Mouse (Mus musculus) heart, embryonic 12.5 days (tissue): Measurements from ENCODE around the gene Il1rap. TPM values are rescaled to one million over a fixed set of nuclear protein-coding genes. Genes with fewer than 3 reads are reported as not detected.

ENCODE experiments used
- ATAC-seq: fragments of 200-750 bp; cut with Nextera tagmentation; 2 replicates; pipeline ENCODE4 v1.8.0; 2017; ENCODE audit warnings: moderate TSS enrichment, moderate library complexity; ENCODE audit not compliant: insufficient number of reproducible peaks, low FRiP score
- H3K27ac ChIP-seq: fragments of 300-500 bp; sonication (generic); 2 replicates; pipeline ENCODE4 v1.5.1; 2016; ENCODE audit warnings: mild to moderate bottlenecking, moderate library complexity; ENCODE audit not compliant: poor library complexity, severe bottlenecking
- H3K27me3 ChIP-seq: fragments of 300-500 bp; sonication (generic); replicated peaks from 2 replicates; pipeline ENCODE4 v1.6.1; 2016; ENCODE audit warnings: mild to moderate bottlenecking, moderate library complexity
- H3K36me3 ChIP-seq: fragments of 300-500 bp; sonication (generic); 2 replicates; pipeline ENCODE4 v1.6.1; 2016; ENCODE audit warnings: mild to moderate bottlenecking, moderate library complexity
- H3K4me1 ChIP-seq: fragments of 300-500 bp; sonication (generic); replicated peaks from 2 replicates; pipeline ENCODE4 v1.6.1; 2016; ENCODE audit warnings: mild to moderate bottlenecking
- H3K4me2 ChIP-seq: fragments of 300-500 bp; sonication (generic); 2 replicates; pipeline ENCODE4 v1.6.1; 2016; ENCODE audit warnings: mild to moderate bottlenecking, moderate library complexity
- H3K4me3 ChIP-seq: fragments of 300-500 bp; sonication (generic); 2 replicates; pipeline ENCODE4 v1.5.1; 2016; ENCODE audit warnings: mild to moderate bottlenecking
- H3K9ac ChIP-seq: fragments of 300-500 bp; sonication (generic); 2 replicates; pipeline ENCODE4 v1.6.1; 2016; ENCODE audit warnings: mild to moderate bottlenecking, moderate library complexity
- H3K9me3 ChIP-seq: fragments of 300-500 bp; sonication (generic); replicated peaks from 2 replicates; pipeline ENCODE4 v1.6.1; 2016; ENCODE audit warnings: mild to moderate bottlenecking, moderate library complexity
- WGBS: fragments of 180-500 bp; shearing (Covaris S2); methylation state at CpG from one replicate; pipeline ENCODE4 v1.1.7; 2016; 5-methylcytosine and 5-hydroxymethylcytosine counted together
- polyA plus RNA-seq: library from polyadenylated mRNA; unstranded; fragments of >200 nt; fragmentation: Nextera tagmentation; extraction: Ambion mirVana; gene quantifications from 2 replicates; pipeline ENCODE4 v1.2.1, GENCODE M21; 2016

The Il1rap gene
- polyA plus RNA-seq, 1 experiment from 2014 or later, result 9.4 TPM

- no peaks in the 10 kb centered on the region for H3K36me3 ChIP-seq
- no peak overlapping the region for H3K27ac ChIP-seq
- no peak overlapping the region for H3K9ac ChIP-seq
- H3K4me3 ChIP-seq, result no peak overlapping the region
- H3K27me3 ChIP-seq, result no peaks in the 10 kb centered on the region
- H3K9me3 ChIP-seq, result 0 out of 2 replicates have a peak, but pooled peaks cover 4% of the 10 kb centered on the region
- no peak overlapping the region for H3K4me2 ChIP-seq
- H3K4me1 ChIP-seq, result no peaks in the 10 kb centered on the region
- 73% methylated on average over 2 of the region's 2 CpGs for WGBS
- ATAC-seq, result no peak
Measured at GRCm38 (mm10) chr16:26689771-26690170, 108.3 kb downstream of the Il1rap start.

DNA sequence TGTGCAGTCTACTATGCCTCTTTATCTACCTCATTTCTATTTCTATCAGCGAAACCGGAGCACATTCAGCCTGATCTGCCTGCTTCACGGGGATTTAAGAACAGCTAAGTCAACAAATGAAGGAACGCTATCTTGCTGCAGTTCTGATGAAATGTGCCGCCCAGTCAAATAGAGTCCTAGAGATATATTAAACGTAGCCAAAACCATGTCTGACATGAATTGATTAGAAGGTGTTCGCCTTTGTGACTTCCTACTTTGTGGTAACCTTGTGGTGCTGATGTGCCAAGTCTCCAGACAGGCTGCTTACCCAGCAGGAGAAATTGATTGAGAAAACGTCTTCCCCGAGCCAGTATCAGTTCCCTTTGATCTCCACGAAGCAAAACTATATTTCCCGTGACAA is 109.8 kb downstream of the Il1rap start:
- no peaks in the 10 kb centered on the region for H3K36me3 ChIP-seq
- H3K4me1 ChIP-seq, result no peaks in the 10 kb centered on the region
- no peaks in the 10 kb centered on the region for H3K27me3 ChIP-seq
- no peak overlapping the region for H3K4me2 ChIP-seq
- no peak overlapping the region for H3K9ac ChIP-seq
- 0 out of 2 replicates have a peak, but pooled peaks cover 4% of the 10 kb centered on the region for H3K9me3 ChIP-seq
- 59% methylated on average over 11 of the region's 11 CpGs for WGBS
- no peak overlapping the region for H3K27ac ChIP-seq
- H3K4me3 ChIP-seq, result no peak overlapping the region
- ATAC-seq, result no peak

DNA sequence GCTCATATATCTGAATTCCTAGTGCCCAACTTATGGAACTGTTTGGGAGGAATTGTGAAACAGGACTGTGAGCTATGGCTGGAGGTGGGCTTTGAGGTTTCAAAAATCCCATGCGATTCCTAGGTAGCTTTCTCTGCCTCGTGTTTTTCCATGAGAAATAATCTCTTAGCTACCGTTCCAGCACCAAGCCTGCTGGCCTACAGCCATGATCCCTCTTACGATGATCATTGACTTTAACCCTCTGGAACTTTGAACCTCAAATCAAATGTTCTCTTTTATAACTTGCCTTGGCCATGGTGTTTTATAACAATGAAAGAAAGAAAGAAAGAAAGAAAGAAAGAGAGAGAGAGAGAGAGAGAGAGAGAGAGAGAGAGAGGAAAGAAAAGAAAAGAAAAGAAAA is 116.6 kb downstream of the Il1rap start:
- WGBS, result 78% methylated on average over 4 of the region's 4 CpGs
- Histone ChIP-seq H3K9ac (no peak overlapping the region), H3K27me3 (no peaks in the 10 kb centered on the region), H3K4me3 (no peak overlapping the region), H3K27ac (no peak overlapping the region), H3K36me3 (no peaks in the 10 kb centered on the region), H3K4me2 (no peak overlapping the region), H3K9me3 (no peaks in the 10 kb centered on the region), H3K4me1 (no peaks in the 10 kb centered on the region)
- no peak for ATAC-seq

DNA sequence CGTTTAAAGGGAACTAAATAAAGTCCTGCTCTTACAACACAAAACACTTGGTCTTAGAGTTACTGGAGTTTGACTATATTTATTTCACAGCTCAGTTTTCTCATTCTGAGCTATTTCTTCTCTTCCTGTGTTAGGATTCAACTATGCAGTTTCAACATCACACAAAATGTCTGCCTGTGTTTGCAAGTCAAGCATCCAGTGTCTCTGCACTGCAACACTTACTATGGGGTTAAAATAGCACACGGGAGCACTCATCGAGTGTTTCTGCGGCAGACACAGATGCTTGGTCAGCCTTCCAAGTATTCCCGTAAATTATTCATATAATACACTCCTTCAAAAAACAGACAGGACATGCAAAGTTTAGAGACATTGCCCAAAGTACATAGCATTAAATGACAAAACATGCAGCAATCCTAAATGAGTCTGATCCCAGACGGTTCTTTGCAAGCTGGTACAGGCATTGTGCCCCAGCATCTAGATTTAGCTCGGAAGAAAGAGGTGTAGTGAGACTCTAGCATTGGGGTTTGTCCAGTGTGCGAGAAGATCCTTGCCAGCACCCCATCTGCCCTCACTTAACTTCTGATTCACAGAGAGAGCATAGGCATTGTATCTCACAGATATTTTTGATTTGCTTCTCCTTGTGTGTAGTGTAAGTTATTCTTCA is 119.1 kb downstream of the Il1rap start:
- no peaks in the 10 kb centered on the region for H3K27me3 ChIP-seq
- H3K9ac ChIP-seq, result no peak overlapping the region
- no peak overlapping the region for H3K27ac ChIP-seq
- no peak for ATAC-seq
- no peaks in the 10 kb centered on the region for H3K9me3 ChIP-seq
- no peaks in the 10 kb centered on the region for H3K36me3 ChIP-seq
- H3K4me3 ChIP-seq, result no peak overlapping the region
- no peak overlapping the region for H3K4me2 ChIP-seq
- WGBS, result 76% methylated on average over 8 of the region's 8 CpGs
- no peaks in the 10 kb centered on the region for H3K4me1 ChIP-seq

DNA sequence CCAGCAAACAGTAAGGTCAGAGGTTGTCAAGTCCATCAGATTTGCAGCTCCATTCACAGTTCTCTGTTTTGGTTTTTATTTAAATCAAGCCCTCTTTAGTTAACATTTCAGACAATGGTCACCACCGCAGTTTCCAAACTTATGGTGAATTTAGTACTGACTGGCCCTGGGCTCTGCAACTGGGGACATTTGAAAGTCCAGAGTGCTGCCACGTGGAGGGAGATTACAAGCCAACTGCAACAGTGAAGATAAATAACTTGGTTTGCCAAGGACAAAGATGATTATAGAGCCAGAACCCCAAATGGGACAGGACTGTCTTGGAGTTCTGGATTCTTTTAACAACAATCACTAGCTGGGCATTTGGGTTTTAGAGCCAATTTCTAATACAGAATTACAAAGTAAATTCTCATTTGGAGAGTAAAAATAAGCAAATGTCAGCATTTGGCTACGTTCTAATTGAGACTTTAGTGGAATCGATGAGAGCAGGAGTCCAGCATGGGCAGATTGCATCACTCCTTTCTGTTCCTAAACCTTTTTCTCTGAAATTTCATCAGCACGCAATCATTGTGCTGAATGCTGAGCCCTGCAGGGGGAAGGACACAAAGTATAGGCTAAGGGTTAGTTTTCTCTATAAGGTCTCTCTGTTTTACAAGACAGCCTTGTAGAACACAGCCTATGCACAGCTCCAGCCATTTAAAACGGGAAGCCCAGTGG is 124.3 kb downstream of the Il1rap start:
- Histone ChIP-seq H3K27ac (no peak overlapping the region), H3K27me3 (no peaks in the 10 kb centered on the region), H3K36me3 (no peaks in the 10 kb centered on the region), H3K4me3 (no peak overlapping the region), H3K9me3 (no peaks in the 10 kb centered on the region), H3K4me2 (no peak overlapping the region), H3K9ac (no peak overlapping the region), H3K4me1 (no peaks in the 10 kb centered on the region)
- WGBS, result 74% methylated on average over 6 of the region's 6 CpGs
- no peak for ATAC-seq

DNA sequence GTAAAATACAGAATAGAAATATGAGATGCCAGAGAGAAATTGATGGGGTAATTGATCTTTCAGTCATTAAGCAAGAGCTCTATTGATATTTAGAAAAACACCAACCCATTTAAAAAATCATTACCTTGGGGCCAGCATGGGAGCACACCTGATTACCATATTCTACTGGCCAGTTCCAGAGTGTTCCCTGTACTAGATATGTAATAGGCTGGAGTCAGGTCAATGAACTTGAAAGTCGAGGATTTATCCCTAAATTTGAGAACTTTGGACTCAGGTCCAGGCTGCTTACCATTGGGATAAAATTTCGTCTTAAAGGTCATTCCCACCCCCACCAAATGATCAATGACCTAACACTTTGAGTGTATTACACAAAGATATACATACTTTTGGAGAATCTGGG is 125.0 kb downstream of the Il1rap start:
- no peak overlapping the region for H3K4me2 ChIP-seq
- no peaks in the 10 kb centered on the region for H3K4me1 ChIP-seq
- no peaks in the 10 kb centered on the region for H3K36me3 ChIP-seq
- WGBS, result 66% methylated on average over 2 of the region's 2 CpGs
- H3K9me3 ChIP-seq, result no peaks in the 10 kb centered on the region
- H3K27ac ChIP-seq, result no peak overlapping the region
- no peak overlapping the region for H3K9ac ChIP-seq
- no peaks in the 10 kb centered on the region for H3K27me3 ChIP-seq
- H3K4me3 ChIP-seq, result no peak overlapping the region
- ATAC-seq, result no peak

DNA sequence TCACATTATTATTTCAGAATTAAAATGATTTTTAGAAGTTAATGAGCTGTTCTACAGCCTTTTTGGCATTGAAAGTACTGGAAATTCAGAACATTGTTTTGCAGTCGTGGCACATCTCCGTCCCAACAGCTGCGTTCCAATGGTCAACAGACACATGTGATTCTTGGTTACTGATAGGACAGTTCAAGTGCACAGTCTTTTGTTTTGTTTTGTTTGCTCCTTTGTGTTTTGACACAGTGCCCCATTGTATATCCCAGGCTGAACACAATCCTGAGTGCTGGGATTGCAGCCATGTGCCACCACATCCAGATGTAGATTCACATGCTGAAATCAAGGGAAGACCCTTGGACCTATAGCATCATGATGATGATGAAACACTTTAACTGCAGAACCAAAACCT is 129.4 kb downstream of the Il1rap start:
- Histone ChIP-seq H3K4me2 (no peak overlapping the region), H3K9me3 (no peaks in the 10 kb centered on the region), H3K4me3 (no peak overlapping the region), H3K27ac (no peak overlapping the region), H3K36me3 (no peaks in the 10 kb centered on the region), H3K4me1 (no peaks in the 10 kb centered on the region), H3K27me3 (no peaks in the 10 kb centered on the region), H3K9ac (no peak overlapping the region)
- no peak for ATAC-seq
- 84% methylated on average over 3 of the region's 3 CpGs for WGBS

DNA sequence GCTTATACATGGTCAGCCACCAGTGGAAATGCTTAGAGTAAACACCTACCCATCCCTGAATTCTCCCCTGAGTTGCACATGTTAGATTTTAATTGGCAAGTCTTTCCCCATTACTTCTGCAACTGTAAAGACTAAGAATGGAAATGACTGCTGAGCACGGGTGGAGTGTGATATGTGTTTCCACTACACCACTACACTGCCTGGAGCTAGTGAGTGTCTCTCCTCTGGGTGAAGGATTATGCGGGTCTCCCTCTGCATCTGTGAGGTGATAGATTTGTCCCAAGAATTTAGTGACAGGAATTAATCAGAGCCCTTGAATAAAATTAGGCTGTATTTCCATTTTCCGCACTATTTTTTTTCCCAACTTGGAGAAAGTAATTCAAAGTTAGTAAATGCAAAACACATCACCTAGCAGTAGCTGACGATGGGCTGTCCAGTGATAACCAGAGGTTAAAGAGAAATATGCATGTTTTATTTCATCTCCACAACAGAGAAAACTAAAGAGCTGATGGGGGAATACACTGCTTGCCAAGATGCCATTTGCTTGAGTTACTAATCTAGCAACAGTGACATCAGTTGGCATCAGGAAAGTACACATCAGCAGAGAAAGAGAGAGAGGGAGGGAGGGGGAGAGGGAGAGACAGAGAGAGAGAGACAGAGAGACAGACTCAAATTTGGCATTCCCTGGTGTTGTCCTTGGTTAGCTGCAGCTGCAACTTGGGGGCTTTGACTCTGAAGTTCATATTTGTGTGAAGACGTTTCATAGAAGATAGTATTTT is 132.2 kb downstream of the Il1rap start:
- no peaks in the 10 kb centered on the region for H3K4me1 ChIP-seq
- no peaks in the 10 kb centered on the region for H3K9me3 ChIP-seq
- H3K9ac ChIP-seq, result no peak overlapping the region
- WGBS, result 70% methylated on average over 5 of the region's 5 CpGs
- ATAC-seq, result no peak
- no peak overlapping the region for H3K4me3 ChIP-seq
- H3K27ac ChIP-seq, result no peak overlapping the region
- H3K36me3 ChIP-seq, result no peaks in the 10 kb centered on the region
- no peak overlapping the region for H3K4me2 ChIP-seq
- H3K27me3 ChIP-seq, result no peaks in the 10 kb centered on the region

- no peak overlapping the region for H3K4me2 ChIP-seq
- no peak overlapping the region for H3K27ac ChIP-seq
- H3K9ac ChIP-seq, result no peak overlapping the region
- no peak for ATAC-seq
- no peaks in the 10 kb centered on the region for H3K9me3 ChIP-seq
- no peaks in the 10 kb centered on the region for H3K27me3 ChIP-seq
- WGBS, result 78% methylated on average over 11 of the region's 11 CpGs
- no peak overlapping the region for H3K4me3 ChIP-seq
- no peaks in the 10 kb centered on the region for H3K36me3 ChIP-seq
- peaks cover 2% of the 10 kb centered on the region; the same call in 1 of the 2 replicates for H3K4me1 ChIP-seq
Measured at GRCm38 (mm10) chr16:26722464-26722863, 141.0 kb downstream of the Il1rap start.

- H3K4me2 ChIP-seq, result no peak overlapping the region
- no peaks in the 10 kb centered on the region for H3K9me3 ChIP-seq
- no peak overlapping the region for H3K4me3 ChIP-seq
- no peak overlapping the region for H3K27ac ChIP-seq
- no peaks in the 10 kb centered on the region for H3K27me3 ChIP-seq
- peaks cover 2% of the 10 kb centered on the region; the same call in 1 of the 2 replicates for H3K4me1 ChIP-seq
- no peak for ATAC-seq
- no peak overlapping the region for H3K9ac ChIP-seq
- H3K36me3 ChIP-seq, result no peaks in the 10 kb centered on the region
- 59% methylated on average over 5 of the region's 5 CpGs for WGBS
Measured at GRCm38 (mm10) chr16:26723952-26724747, 142.6 kb downstream of the Il1rap start.

- 67% methylated on average over 3 of the region's 3 CpGs for WGBS
- Histone ChIP-seq H3K4me3 (no peak overlapping the region), H3K9ac (no peak overlapping the region), H3K9me3 (no peaks in the 10 kb centered on the region), H3K4me1 (peaks cover 2% of the 10 kb centered on the region; the same call in 1 of the 2 replicates), H3K36me3 (no peaks in the 10 kb centered on the region), H3K27ac (no peak overlapping the region), H3K4me2 (no peak overlapping the region), H3K27me3 (no peaks in the 10 kb centered on the region)
- ATAC-seq, result no peak
Measured at GRCm38 (mm10) chr16:26728139-26728538, 146.6 kb downstream of the Il1rap start.
